ENCODE assay signal across 26 mouse cellular contexts in genomic region chr13:90739797-90740196, GRCm38 (mm10).
"Had no signal": no experiment of that assay in that cellular context is flagged by ENCODE, and none has a peak within 500 bp of the region (broad histone marks: within the 10 kb centered on the region; RNA-seq: fewer than 3 reads in every experiment).

No protein-coding gene starts in this region.

- H3K9me3 ChIP-seq: heart, embryonic 13.5 days; heart, embryonic 15.5 days; kidney, embryonic 15.5 days; limb, embryonic 13.5 days; limb, embryonic 15.5 days; liver, embryonic 12.5 days had no signal

- H3K27me3 ChIP-seq: heart, embryonic 13.5 days; heart, embryonic 15.5 days; kidney, embryonic 15.5 days; limb, embryonic 13.5 days; limb, embryonic 15.5 days; liver, embryonic 12.5 days had no signal

- H3K4me3 ChIP-seq: heart, adult 2 months; heart, embryonic 13.5 days; heart, embryonic 15.5 days; kidney, embryonic 15.5 days; layer of hippocampus, adult 2 months; left cerebral cortex, adult 2 months; limb, embryonic 13.5 days; limb, embryonic 15.5 days; liver, embryonic 12.5 days had no signal

- H3K4me1 ChIP-seq: kidney, embryonic 15.5 days; liver, embryonic 12.5 days had no signal

- H3K9ac ChIP-seq: heart, embryonic 13.5 days; heart, embryonic 15.5 days; hindbrain, embryonic 14.5 days; kidney, embryonic 15.5 days; limb, embryonic 13.5 days; limb, embryonic 15.5 days; liver, embryonic 12.5 days; liver, embryonic 14.5 days had no signal

- H3K4me2 ChIP-seq: heart, embryonic 11.5 days; heart, embryonic 13.5 days; heart, embryonic 15.5 days; hindbrain, embryonic 14.5 days; kidney, embryonic 15.5 days; limb, embryonic 13.5 days; limb, embryonic 15.5 days; liver, embryonic 12.5 days had no signal

- DNase-seq: gastrocnemius, postnatal 14 days; gastrocnemius, postnatal 36 days; heart, adult 11 months; heart, adult 2 months; heart, postnatal 14 days; heart, postnatal 36 days; kidney, adult 11 months; kidney, adult 2 months; kidney, adult 9 months; kidney, postnatal 14 days; kidney, postnatal 36 days; left cerebral cortex, postnatal 4 days had no signal

- ATAC-seq: hindbrain, embryonic 16.5 days; inflammation-experienced regulatory T-cells, adult 6 months; liver, embryonic 12.5 days had no signal

- H3K27ac ChIP-seq: heart, adult 2 months; heart, embryonic 13.5 days; heart, embryonic 15.5 days; hindbrain, embryonic 14.5 days; kidney, embryonic 15.5 days; kidney, postnatal 0 days; layer of hippocampus, adult 2 months; left cerebral cortex, adult 2 months; limb, embryonic 13.5 days; limb, embryonic 15.5 days; liver, embryonic 12.5 days; liver, embryonic 14.5 days had no signal

- H3K36me3 ChIP-seq: heart, embryonic 13.5 days; heart, embryonic 15.5 days; kidney, embryonic 15.5 days; limb, embryonic 13.5 days; limb, embryonic 15.5 days; liver, embryonic 12.5 days had no signal
